Mouse (Mus musculus): ENCODE measurements around the gene Galntl6. TPM values are rescaled to one million over a fixed set of nuclear protein-coding genes. Genes with fewer than 3 reads are reported as not detected.

Galntl6 gene
- polyA plus RNA-seq, 1 experiment: not detected

- Histone ChIP-seq H3K4me3 (ENCODE audit: low read depth, low read length) (no peak overlapping the region), H3K4me1 (ENCODE audit: control insufficient read depth, insufficient read depth, insufficient read length, low read length) (no peaks in the 10 kb centered on the region), H3K36me3 (ENCODE audit: control insufficient read depth, insufficient read depth, low read length) (no peaks in the 10 kb centered on the region), H3K27ac (ENCODE audit: insufficient read depth, low read depth, low read length) (no peak overlapping the region), H3K27me3 (ENCODE audit: control insufficient read depth, insufficient read depth, low read length) (no peaks in the 10 kb centered on the region; the same call in 1 of the 2 replicates)
- TF ChIP-seq CTCF (IDR thresholded peaks at IDR 0.05; ENCODE audit: extremely low read depth, insufficient read length, insufficient replicate concordance, low read depth, low read length): no peak
- TF ChIP-seq POLR2A (IDR thresholded peaks at IDR 0.05; ENCODE audit: low read depth, low read length): no peak
These were observed 1063.4 kb downstream of the Galntl6 start for GRCm38 (mm10) chr8:57849074-57849473.

- H3K4me3 ChIP-seq (ENCODE audit: low read depth, low read length): no peak overlapping the region
- no peak for TF ChIP-seq CTCF (IDR thresholded peaks at IDR 0.05; ENCODE audit: extremely low read depth, insufficient read length, insufficient replicate concordance, low read depth, low read length)
- TF ChIP-seq POLR2A (IDR thresholded peaks at IDR 0.05; ENCODE audit: low read depth, low read length): no peak
- H3K36me3 ChIP-seq (ENCODE audit: control insufficient read depth, insufficient read depth, low read length): no peaks in the 10 kb centered on the region
- H3K4me1 ChIP-seq (ENCODE audit: control insufficient read depth, insufficient read depth, insufficient read length, low read length): no peaks in the 10 kb centered on the region
- no peak overlapping the region for H3K27ac ChIP-seq (ENCODE audit: insufficient read depth, low read depth, low read length)
- no peaks in the 10 kb centered on the region for H3K27me3 ChIP-seq (ENCODE audit: control insufficient read depth, insufficient read depth, low read length)
- 77% methylated on average over 5 of the region's 5 CpGs for WGBS
These were observed 1069.0 kb downstream of the Galntl6 start for GRCm38 (mm10) chr8:57843461-57843860.

GRCm38 (mm10) chr8:57842462-57843391, 1069.7 kb downstream of the Galntl6 start:
- no peaks in the 10 kb centered on the region for H3K27me3 ChIP-seq (ENCODE audit: control insufficient read depth, insufficient read depth, low read length)
- no peak overlapping the region for H3K4me3 ChIP-seq (ENCODE audit: low read depth, low read length)
- no peaks in the 10 kb centered on the region for H3K36me3 ChIP-seq (ENCODE audit: control insufficient read depth, insufficient read depth, low read length)
- WGBS: 59% methylated on average over 13 of the region's 13 CpGs
- TF ChIP-seq CTCF (IDR thresholded peaks at IDR 0.05; ENCODE audit: extremely low read depth, insufficient read length, insufficient replicate concordance, low read depth, low read length): no peak
- H3K4me1 ChIP-seq (ENCODE audit: control insufficient read depth, insufficient read depth, insufficient read length, low read length): no peaks in the 10 kb centered on the region
- H3K27ac ChIP-seq (ENCODE audit: insufficient read depth, low read depth, low read length): no peak overlapping the region

- Histone ChIP-seq H3K27me3 (ENCODE audit: control insufficient read depth, insufficient read depth, low read length) (no peaks in the 10 kb centered on the region), H3K36me3 (ENCODE audit: control insufficient read depth, insufficient read depth, low read length) (no peaks in the 10 kb centered on the region), H3K4me3 (ENCODE audit: low read depth, low read length) (no peak overlapping the region), H3K4me1 (ENCODE audit: control insufficient read depth, insufficient read depth, insufficient read length, low read length) (no peaks in the 10 kb centered on the region), H3K27ac (ENCODE audit: insufficient read depth, low read depth, low read length) (no peak overlapping the region)
- 72% methylated on average over 4 of the region's 4 CpGs for WGBS
- TF ChIP-seq CTCF (IDR thresholded peaks at IDR 0.05; ENCODE audit: extremely low read depth, insufficient read length, insufficient replicate concordance, low read depth, low read length) (no peak), POLR2A (IDR thresholded peaks at IDR 0.05; ENCODE audit: low read depth, low read length) (no peak)
These were observed 1071.0 kb downstream of the Galntl6 start for GRCm38 (mm10) chr8:57841446-57841845.

GRCm38 (mm10) chr8:57837384-57837783, 1075.1 kb downstream of the Galntl6 start:
- no peak overlapping the region for H3K4me3 ChIP-seq (ENCODE audit: low read depth, low read length)
- TF ChIP-seq CTCF (IDR thresholded peaks at IDR 0.05; ENCODE audit: extremely low read depth, insufficient read length, insufficient replicate concordance, low read depth, low read length): no peak
- no peak for TF ChIP-seq POLR2A (IDR thresholded peaks at IDR 0.05; ENCODE audit: low read depth, low read length)
- H3K4me1 ChIP-seq (ENCODE audit: control insufficient read depth, insufficient read depth, insufficient read length, low read length): no peaks in the 10 kb centered on the region
- H3K27me3 ChIP-seq (ENCODE audit: control insufficient read depth, insufficient read depth, low read length): no peaks in the 10 kb centered on the region
- no peaks in the 10 kb centered on the region for H3K36me3 ChIP-seq (ENCODE audit: control insufficient read depth, insufficient read depth, low read length)
- H3K27ac ChIP-seq (ENCODE audit: insufficient read depth, low read depth, low read length): no peak overlapping the region
- 64% methylated on average over 8 of the region's 8 CpGs for WGBS

- WGBS: 60% methylated on average over 11 of the region's 11 CpGs
- H3K36me3 ChIP-seq (ENCODE audit: control insufficient read depth, insufficient read depth, low read length): no peaks in the 10 kb centered on the region
- TF ChIP-seq CTCF (IDR thresholded peaks at IDR 0.05; ENCODE audit: extremely low read depth, insufficient read length, insufficient replicate concordance, low read depth, low read length) (no peak), POLR2A (IDR thresholded peaks at IDR 0.05; ENCODE audit: low read depth, low read length) (no peak)
- no peaks in the 10 kb centered on the region for H3K27me3 ChIP-seq (ENCODE audit: control insufficient read depth, insufficient read depth, low read length)
- H3K27ac ChIP-seq (ENCODE audit: insufficient read depth, low read depth, low read length): no peak overlapping the region
- H3K4me3 ChIP-seq (ENCODE audit: low read depth, low read length): no peak overlapping the region
- no peaks in the 10 kb centered on the region for H3K4me1 ChIP-seq (ENCODE audit: control insufficient read depth, insufficient read depth, insufficient read length, low read length)
These were observed 1075.5 kb downstream of the Galntl6 start for GRCm38 (mm10) chr8:57836981-57837380.

- H3K4me1 ChIP-seq (ENCODE audit: control insufficient read depth, insufficient read depth, insufficient read length, low read length): no peaks in the 10 kb centered on the region
- WGBS: 87% methylated on average over 15 of the region's 15 CpGs
- H3K36me3 ChIP-seq (ENCODE audit: control insufficient read depth, insufficient read depth, low read length): no peaks in the 10 kb centered on the region
- H3K27me3 ChIP-seq (ENCODE audit: control insufficient read depth, insufficient read depth, low read length): no peaks in the 10 kb centered on the region
- no peak for TF ChIP-seq POLR2A (IDR thresholded peaks at IDR 0.05; ENCODE audit: low read depth, low read length)
- TF ChIP-seq CTCF (IDR thresholded peaks at IDR 0.05; ENCODE audit: extremely low read depth, insufficient read length, insufficient replicate concordance, low read depth, low read length): no peak
- no peak overlapping the region for H3K4me3 ChIP-seq (ENCODE audit: low read depth, low read length)
- H3K27ac ChIP-seq (ENCODE audit: insufficient read depth, low read depth, low read length): no peak overlapping the region
These were observed 1076.1 kb downstream of the Galntl6 start for GRCm38 (mm10) chr8:57836201-57836883.
